Mouse (Mus musculus) thymus, postnatal 36 days (tissue): Measurements from ENCODE around the gene Tpt1.
"Not testable (repeated sequence)": the region's sequence is repeated elsewhere in the genome, so short reads cannot be mapped to it uniquely, and the experiment has no call there.

Experiments
- DNase-seq, 2 experiments: peaks; one replicate each; pipeline ENCODE4 v3.0.0; 2022; ENCODE audit warnings: mixed read lengths in 2 of 2

Gene Tpt1

DNA sequence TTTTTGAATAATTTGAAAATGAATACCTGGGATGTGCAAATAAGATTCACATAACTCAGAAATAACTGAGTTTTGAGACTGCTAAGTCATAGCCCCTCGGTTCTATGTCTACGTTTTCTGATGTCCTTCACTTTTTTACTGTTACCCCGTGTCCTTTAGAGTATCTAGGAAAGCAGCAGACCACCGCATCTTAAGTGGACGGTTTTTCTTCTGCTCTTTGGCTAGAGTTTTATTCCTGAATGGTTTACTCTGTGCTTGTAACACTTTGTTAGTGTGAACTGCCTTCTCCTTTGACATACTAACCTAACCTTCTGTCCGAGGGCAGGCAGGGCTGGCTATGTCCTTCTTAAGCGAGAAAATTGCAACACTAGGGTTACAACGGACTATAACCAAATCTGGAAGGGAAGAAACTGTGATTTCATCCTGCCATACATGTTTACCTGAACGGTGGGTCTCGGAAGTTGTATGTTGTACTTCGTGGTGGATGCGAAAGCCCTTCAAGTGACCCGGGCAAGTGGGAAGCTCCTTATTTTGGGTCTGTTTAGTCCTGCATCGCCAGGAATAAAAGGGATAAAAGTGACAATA lies 690 bp upstream of the Tpt1 start:
- no peak for DNase-seq

- peak; percentile 91 to 92 for DNase-seq
These were observed 814 bp downstream of the Tpt1 start for GRCm38 (mm10) chr14:75845698-75846115.

DNA sequence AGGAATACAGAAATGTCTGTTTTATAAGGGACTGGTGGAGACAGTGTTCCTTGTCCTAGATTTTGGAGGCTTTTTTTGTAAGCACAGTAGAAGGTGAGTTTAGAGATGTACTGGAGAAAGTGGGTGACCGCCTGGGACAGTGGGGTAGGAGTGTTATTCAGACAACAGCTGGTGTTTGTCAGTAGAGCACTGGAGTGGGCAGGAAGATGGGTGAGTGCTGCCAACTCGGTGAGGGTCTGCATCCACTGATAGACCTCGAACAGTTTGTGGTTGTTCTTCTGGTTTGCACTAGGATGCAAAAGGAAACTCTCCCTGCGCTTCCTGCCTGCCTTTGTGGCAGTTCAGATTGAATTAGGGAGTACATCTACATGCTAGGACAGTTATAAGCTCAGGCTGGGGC lies 2.8 kb downstream of the Tpt1 start:
- DNase-seq: no peak

GRCm38 (mm10) chr14:75848482-75848881 lies 3.6 kb downstream of the Tpt1 start:
- no peak for DNase-seq

- no peak for DNase-seq
These were observed 4.3 kb downstream of the Tpt1 start for GRCm38 (mm10) chr14:75849236-75849635.

DNA sequence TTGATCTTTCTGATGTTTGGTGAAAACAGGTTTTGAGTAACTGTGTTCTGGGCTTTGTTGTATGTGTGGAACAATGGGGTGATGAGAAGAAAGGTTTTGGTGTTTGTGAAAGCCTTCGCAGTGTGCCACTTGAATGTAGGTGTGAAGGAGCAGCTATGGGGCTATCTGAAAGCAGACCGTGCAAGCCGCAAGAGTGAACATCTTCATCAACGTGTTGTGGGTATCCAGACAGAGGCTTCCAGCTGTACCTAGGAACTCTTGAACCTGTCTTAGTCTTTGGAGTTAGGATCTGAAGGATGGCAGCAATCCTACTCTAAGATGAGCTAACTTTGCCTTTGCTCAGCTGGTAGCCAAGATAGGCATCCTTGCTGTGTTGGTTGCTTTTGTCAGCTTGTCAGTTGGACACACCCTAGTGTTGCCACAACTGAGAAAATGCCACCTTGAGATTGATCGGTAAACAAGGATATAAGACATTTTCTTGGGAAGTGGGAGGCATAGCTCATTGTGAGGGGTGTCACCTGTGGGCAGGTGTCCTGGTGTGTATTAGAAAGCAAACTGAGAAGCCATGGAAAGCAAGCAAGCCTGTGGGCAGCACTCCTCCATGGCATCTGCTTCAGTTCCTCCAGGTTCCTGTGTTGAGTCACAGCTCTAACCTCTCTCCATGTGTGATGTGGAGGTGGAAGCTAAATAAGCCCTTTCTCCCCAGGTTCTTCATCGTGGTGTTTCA lies 5.1 kb downstream of the Tpt1 start:
- no peak for DNase-seq

GRCm38 (mm10) chr14:75850819-75851218 lies 5.9 kb downstream of the Tpt1 start:
- no peak for DNase-seq

DNA sequence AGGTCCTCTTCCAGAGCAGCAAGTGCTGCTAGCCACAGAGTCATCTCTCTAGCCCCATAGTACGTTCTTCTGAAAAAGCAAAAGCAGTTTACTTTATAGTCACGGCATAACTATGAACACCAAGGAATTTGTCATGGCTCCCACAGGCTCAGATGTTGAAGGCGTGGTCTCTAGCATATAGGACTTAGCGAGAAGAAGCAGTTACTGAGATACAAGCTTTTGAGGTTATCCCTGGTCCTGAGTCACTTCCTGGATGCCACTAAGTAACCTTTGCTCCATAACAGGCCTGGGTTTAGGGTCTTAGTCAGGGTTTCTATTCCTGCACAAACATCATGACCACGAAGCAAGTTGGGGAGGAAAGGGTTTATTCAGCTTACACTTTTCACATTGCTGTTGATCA lies 7.1 kb downstream of the Tpt1 start:
- DNase-seq: no peak

DNA sequence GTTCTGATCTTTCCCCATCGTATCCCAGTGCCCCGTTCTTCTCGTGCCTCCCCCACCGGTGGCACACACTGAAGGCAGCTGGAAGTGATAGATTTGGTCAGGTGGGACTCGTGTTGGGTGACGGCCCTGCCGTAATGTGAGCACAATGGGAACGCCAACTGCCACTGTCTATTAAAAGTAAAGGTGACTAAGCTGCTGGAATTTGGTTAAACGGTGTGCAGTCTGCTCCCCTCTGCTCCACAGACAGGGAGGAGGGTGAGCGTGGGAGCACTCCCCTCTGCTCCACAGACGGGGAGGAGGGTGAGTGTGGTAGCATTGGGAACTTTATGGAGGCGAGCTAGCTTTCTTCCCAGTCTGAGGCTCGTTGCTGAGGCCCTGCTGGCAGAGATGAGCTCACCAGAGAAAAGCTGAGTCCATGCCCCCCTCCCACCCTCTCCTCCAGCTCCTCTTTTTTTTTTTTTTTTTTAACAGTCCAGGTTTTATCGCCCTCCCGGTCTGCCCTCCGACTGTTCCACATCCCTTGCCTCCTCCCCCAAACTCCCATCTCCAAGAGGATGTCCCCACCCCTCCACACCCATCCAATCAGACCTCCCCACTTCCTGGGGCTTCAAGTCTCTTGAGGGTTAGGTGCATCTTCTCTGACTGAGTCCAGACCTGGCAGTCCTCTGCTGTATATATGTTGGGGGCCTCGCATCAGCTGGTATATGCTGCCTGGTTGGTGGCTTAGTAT lies 10.5 kb downstream of the Tpt1 start:
- no peak for DNase-seq

GRCm38 (mm10) chr14:75858181-75858580 lies 13.3 kb downstream of the Tpt1 start:
- no peak for DNase-seq

- no peak for DNase-seq
These were observed 14.7 kb downstream of the Tpt1 start for GRCm38 (mm10) chr14:75859619-75860018.

DNA sequence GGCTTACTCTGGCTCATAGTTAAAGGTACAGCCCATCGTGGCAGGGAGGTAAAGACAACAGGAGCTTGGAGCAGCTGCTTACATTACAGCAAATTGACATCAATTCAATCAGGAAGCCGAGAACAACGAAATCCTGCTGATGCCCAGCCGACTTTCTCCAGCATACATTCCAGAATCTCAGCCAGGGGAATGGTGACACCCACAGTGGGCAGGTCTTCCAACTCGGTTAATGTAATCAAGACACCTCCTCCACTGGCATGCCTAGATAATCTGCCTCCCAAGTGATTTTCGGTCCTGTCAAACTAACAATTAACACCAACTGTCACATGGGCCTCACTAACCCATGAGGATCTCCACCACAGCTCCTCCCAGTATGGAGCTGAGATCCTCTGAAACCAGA lies 17.8 kb downstream of the Tpt1 start:
- DNase-seq: no peak

GRCm38 (mm10) chr14:75863549-75864409 lies 18.9 kb downstream of the Tpt1 start:
- DNase-seq: no peak

DNA sequence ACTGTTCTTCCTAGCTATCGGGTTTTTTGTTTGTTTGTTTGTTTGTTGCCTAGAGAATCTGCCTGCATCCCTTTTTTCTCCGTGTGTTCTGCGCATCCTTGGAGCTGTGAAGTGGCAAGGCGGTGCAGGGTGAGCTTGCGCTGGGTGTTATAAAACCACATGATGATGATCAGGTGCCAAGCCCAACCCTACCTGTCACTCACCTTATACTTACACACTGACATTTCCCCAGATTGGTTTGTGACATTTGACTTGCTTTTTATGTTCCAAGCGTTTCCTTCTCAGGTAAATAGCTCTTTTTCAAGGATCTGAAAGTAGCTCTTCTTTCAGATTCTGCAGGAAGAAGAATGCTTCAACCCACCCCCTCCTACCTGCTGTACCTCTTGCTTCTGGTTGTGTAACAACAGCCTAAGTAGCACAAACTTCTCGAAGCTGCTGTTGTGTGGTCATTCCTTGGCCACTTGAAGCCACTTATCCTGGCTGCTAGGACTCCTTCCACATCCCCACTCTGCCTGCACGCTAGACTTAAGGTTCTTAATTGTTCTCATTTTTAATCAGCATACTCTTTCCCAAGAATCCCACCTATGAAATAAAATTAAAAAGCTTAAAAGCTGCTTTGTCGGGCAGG lies 21.9 kb downstream of the Tpt1 start:
- DNase-seq: no peak

GRCm38 (mm10) chr14:75868028-75868427 lies 23.1 kb downstream of the Tpt1 start:
- DNase-seq: not testable (repeated sequence)

- DNase-seq: no peak
These were observed 25.0 kb downstream of the Tpt1 start for GRCm38 (mm10) chr14:75869769-75870363.

- peak; percentile 18 to 20 for DNase-seq
These were observed 25.7 kb downstream of the Tpt1 start for GRCm38 (mm10) chr14:75870631-75871030.

DNA sequence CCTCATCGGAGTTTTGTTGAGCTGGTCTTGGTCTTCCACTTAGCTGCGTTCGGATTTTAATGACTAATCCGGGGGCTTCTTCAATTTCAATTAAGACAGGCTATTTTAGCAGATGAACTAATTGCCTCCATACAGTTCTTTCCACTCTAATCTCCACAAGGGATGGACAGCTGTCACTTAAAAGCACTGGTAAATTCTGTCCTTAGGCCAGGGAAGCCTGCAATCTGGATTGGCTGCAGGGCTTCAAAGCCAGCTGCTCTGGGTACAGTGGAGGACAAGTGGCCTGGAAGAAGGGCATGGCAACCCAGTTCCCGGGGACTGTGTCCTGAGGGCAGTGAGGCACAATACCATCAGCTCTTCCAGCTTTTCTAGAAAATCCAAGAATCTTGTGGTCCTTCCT lies 26.2 kb downstream of the Tpt1 start:
- no peak for DNase-seq

DNA sequence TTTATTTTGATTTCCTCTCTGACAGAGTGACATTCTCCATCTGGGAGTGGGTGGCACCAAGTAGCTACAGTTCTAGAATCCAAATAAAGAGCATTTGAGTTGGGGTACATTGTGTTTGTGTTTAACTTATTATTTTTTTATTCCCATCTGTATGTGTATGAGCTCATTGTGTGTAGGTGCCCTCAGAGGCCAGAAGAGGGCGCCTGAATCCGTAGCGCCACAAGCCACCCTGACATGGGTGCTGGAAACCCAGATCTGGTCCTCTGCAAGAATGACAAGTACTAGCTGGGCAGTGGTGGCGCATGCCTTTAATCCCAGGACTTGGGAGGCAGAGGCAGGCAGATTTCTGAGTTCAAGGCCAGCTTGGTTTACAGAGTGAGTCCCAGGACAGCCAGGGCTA lies 26.9 kb downstream of the Tpt1 start:
- no peak for DNase-seq

DNA sequence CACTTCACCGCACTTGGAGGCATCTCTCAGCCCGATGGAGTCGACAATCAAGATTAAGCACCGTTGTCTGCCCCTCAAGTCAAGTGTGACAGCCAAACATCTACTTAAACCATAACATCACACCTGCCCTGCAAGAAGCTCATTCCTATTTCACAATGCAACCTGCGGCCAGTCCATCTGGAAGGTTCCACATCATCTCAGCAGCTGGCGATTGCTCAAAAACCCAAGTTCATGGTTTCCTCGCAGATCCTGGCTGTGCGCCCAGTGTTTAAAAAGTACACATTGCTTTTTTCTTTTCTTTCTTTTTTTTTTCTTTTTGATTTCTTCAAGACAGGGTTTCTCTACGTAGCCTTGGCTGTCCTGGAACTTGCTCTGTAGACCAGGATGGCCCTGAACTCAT lies 28.7 kb downstream of the Tpt1 start:
- no peak for DNase-seq

DNA sequence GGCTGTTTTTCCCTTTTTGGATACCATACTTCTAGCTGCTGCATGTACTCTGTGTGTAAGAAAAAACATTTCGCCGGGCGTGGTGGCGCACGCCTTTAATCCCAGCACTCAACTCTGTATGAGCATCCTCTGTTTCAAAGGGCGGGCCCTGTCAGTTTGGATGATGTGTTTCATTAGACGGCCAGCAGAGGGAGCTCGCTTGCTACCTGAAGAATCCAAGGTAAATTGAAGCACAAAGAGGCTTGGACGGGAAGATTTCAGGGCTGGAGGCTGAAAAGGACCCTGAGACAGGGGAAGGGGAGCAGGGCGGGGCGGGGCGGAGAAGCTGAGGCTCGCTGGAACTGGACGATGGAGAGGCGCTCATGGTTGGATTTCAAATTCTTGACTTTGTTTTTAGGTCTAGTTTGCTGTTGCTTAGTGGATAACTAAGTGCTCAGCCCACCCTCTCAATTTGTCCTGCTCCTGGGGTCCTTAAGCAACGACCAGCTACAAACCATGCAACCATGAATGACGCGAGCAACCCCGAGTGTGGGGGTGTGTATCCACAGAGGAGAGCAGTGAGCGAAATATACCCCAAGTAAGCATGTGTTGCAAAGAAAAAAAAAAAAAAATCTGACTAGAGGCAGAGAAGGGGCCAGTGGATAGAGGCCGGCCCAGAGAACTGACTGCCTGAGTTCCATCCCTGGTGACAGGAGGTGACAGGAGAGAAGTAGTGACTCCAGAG lies 31.6 kb downstream of the Tpt1 start:
- peak; percentile 65 to 69 for DNase-seq

DNA sequence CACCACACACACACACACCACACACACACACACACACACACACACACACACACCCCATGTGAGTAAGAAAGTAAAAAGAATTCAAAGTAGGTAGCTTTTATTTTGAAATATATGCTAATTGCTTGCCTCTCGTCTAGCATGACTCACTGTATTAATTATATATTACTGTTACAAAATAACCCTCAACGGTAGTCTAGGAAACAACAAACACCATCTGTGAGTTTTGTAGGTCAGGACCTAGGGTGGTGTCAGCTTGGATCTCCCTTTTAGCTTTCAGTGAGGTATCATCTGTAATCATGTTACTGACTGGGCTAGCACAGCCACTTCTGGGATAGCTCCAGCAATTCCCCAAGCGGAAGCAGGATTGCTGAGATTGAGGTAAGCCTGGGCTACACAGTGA lies 32.4 kb downstream of the Tpt1 start:
- no peak for DNase-seq
